Comparison of ENCODE assay signal across 15 mouse cellular contexts in genomic region chr11:108197427-108198218, GRCm38 (mm10).
DNase-seq lines count a peak whose midpoint lies in the region; ATAC-seq and TF ChIP-seq lines count a peak whose summit lies in the region.
"Had no signal": no experiment of that assay in that cellular context is flagged by ENCODE, and none has a peak within 500 bp of the region (broad histone marks: within the 10 kb centered on the region; RNA-seq: fewer than 3 reads in every experiment).

No protein-coding gene starts in this region.

- no peaks in the 10 kb centered on the region for H3K27me3 ChIP-seq in lung, embryonic 16.5 days (ENCODE audit: control insufficient read depth, insufficient read depth, low read depth, low read length)
- no peaks in the 10 kb centered on the region for H3K27me3 ChIP-seq in stomach, postnatal 0 days (ENCODE audit: control insufficient read depth, insufficient read depth, low read length)
- H3K27me3 ChIP-seq in heart, embryonic 10.5 days (ENCODE audit: insufficient read depth, poor library complexity, severe bottlenecking) = no peaks in the 10 kb centered on the region
- H3K27me3 ChIP-seq: embryonic facial prominence, embryonic 15.5 days; forebrain, embryonic 15.5 days; limb, embryonic 13.5 days had no signal

- TF ChIP-seq EP300 in stomach, postnatal 0 days (optimal IDR thresholded peaks at IDR 0.05) = no peak

- H3K27ac ChIP-seq in lung, embryonic 16.5 days (ENCODE audit: low read length) = no peak overlapping the region
- H3K27ac ChIP-seq in stomach, postnatal 0 days (replicated peaks) = no peak overlapping the region
- no peak overlapping the region for H3K27ac ChIP-seq in heart, embryonic 10.5 days
- H3K27ac ChIP-seq: embryonic facial prominence, embryonic 15.5 days; forebrain, embryonic 15.5 days; limb, embryonic 13.5 days had no signal

- H3K9me3 ChIP-seq in lung, embryonic 16.5 days (ENCODE audit: control insufficient read depth, low read length) = no peaks in the 10 kb centered on the region
- no peaks in the 10 kb centered on the region for H3K9me3 ChIP-seq in stomach, postnatal 0 days (ENCODE audit: control insufficient read depth, low read length)
- H3K9me3 ChIP-seq in heart, embryonic 10.5 days = no peaks in the 10 kb centered on the region
- H3K9me3 ChIP-seq: embryonic facial prominence, embryonic 15.5 days; forebrain, embryonic 15.5 days; limb, embryonic 13.5 days; midbrain, embryonic 10.5 days had no signal

- H3K36me3 ChIP-seq in lung, embryonic 16.5 days (ENCODE audit: control insufficient read depth, insufficient read depth, low read length) = no peaks in the 10 kb centered on the region
- H3K36me3 ChIP-seq in stomach, postnatal 0 days (ENCODE audit: control insufficient read depth, insufficient read depth, low read length) = no peaks in the 10 kb centered on the region
- no peaks in the 10 kb centered on the region for H3K36me3 ChIP-seq in heart, embryonic 10.5 days
- H3K36me3 ChIP-seq: embryonic facial prominence, embryonic 15.5 days; forebrain, embryonic 15.5 days; limb, embryonic 13.5 days; midbrain, embryonic 10.5 days had no signal

- H3K4me1 ChIP-seq in lung, embryonic 16.5 days (replicated peaks; ENCODE audit: control insufficient read depth, insufficient read depth, low read length) = peaks cover 11% of the 10 kb centered on the region
- H3K4me1 ChIP-seq in stomach, postnatal 0 days (replicated peaks; ENCODE audit: control insufficient read depth, insufficient read depth) = no peaks in the 10 kb centered on the region
- H3K4me1 ChIP-seq in heart, embryonic 10.5 days = peaks cover 46% of the 10 kb centered on the region

- no peak overlapping the region for H3K4me3 ChIP-seq in lung, embryonic 16.5 days (ENCODE audit: low read length)
- H3K4me3 ChIP-seq in stomach, postnatal 0 days (ENCODE audit: low read depth, low read length) = no peak overlapping the region
- no peak overlapping the region for H3K4me3 ChIP-seq in heart, embryonic 10.5 days
- H3K4me3 ChIP-seq: embryonic facial prominence, embryonic 15.5 days; forebrain, embryonic 15.5 days; limb, embryonic 13.5 days; midbrain, embryonic 10.5 days had no signal

- DNase-seq in embryo, embryonic 10 days (ENCODE audit: low spot score) = peak; percentile 11
- no peak for DNase-seq in embryo, embryonic 10.5 days (ENCODE audit: low spot score)
- no peak for DNase-seq in lung, postnatal 25 days (ENCODE audit: low spot score)
- DNase-seq in kidney, postnatal 25 days = peak; percentile 61 to 84
- no peak for DNase-seq in stomach, postnatal 0 days (ENCODE audit: low spot score)
- DNase-seq in heart, embryonic 10.5 days (ENCODE audit: low spot score) = no peak
- no peak for DNase-seq in frontal cortex, postnatal 25 days (ENCODE audit: low spot score in 2 of 2)
- DNase-seq: adrenal gland, adult 8-10 months; cerebellum, postnatal 10 days; heart, postnatal 14 days had no signal

- ATAC-seq in lung, embryonic 16.5 days (ENCODE audit: low read depth) = peak; percentile 34
- ATAC-seq in stomach, postnatal 0 days (ENCODE audit: low FRiP score, low TSS enrichment) = peak; percentile 45; the same call in 1 of the 2 replicates
- ATAC-seq: forebrain, embryonic 15.5 days had no signal

- 27% methylated on average over 9 of the region's 9 CpGs for WGBS in lung, embryonic 16.5 days
- 32% methylated on average over 9 of the region's 9 CpGs for WGBS in stomach, postnatal 0 days
- 75% methylated on average over 9 of the region's 9 CpGs for WGBS in heart, embryonic 10.5 days

- no peak overlapping the region for H3K4me2 ChIP-seq in lung, embryonic 16.5 days (ENCODE audit: low read depth, low read length)
- no peak overlapping the region for H3K4me2 ChIP-seq in stomach, postnatal 0 days (replicated peaks; ENCODE audit: low read depth)
- H3K4me2 ChIP-seq: embryonic facial prominence, embryonic 15.5 days; forebrain, embryonic 15.5 days; limb, embryonic 13.5 days had no signal

- H3K9ac ChIP-seq in lung, embryonic 16.5 days (ENCODE audit: low read length) = no peak overlapping the region
- no peak overlapping the region for H3K9ac ChIP-seq in stomach, postnatal 0 days (ENCODE audit: low read length)
- H3K9ac ChIP-seq: embryonic facial prominence, embryonic 15.5 days; forebrain, embryonic 15.5 days; limb, embryonic 13.5 days had no signal

- no peak for TF ChIP-seq CTCF in stomach, postnatal 0 days (IDR thresholded peaks at IDR 0.05; ENCODE audit: low read depth)

Comparison
In these comparisons a context has a peak if more than half of its experiments do, and no peak if none do; other contexts are left out.
1. DNase-seq: peak in embryo, embryonic 10 days (single experiment) and kidney, postnatal 25 days (2 of 2); none in embryo, embryonic 10.5 days (single experiment), lung, postnatal 25 days (single experiment), stomach, postnatal 0 days (single experiment), heart, embryonic 10.5 days (single experiment) and frontal cortex, postnatal 25 days (0 of 2).